Mouse (Mus musculus) lung, embryonic 15.5 days (tissue): ENCODE measurements around the gene Unc5b. TPM values are rescaled to one million over a fixed set of nuclear protein-coding genes. Genes with fewer than 3 reads are reported as not detected.

ENCODE experiments used
- ATAC-seq: fragments of 200-750 bp; cut with Nextera tagmentation; 2 replicates; pipeline ENCODE4 v1.8.0; 2017; ENCODE audit warnings: moderate number of reproducible peaks, borderline replicate concordance; ENCODE audit not compliant: low FRiP score, low TSS enrichment; ENCODE audit errors: extremely low read depth
- H3K27ac ChIP-seq: fragments of 300-500 bp; sonication (generic); 2 replicates; pipeline ENCODE4 v1.5.1; 2015; ENCODE audit warnings: moderate library complexity, mild to moderate bottlenecking, inconsistent platforms
- H3K27me3 ChIP-seq: fragments of 300-500 bp; sonication (generic); 2 replicates; pipeline ENCODE4 v1.6.1; 2015; ENCODE audit warnings: inconsistent platforms
- H3K36me3 ChIP-seq: fragments of 300-500 bp; sonication (generic); 2 replicates; pipeline ENCODE4 v1.6.1; 2015; ENCODE audit warnings: inconsistent platforms
- H3K4me1 ChIP-seq: fragments of 300-500 bp; sonication (generic); 2 replicates; pipeline ENCODE4 v1.6.1; 2015; ENCODE audit warnings: inconsistent platforms
- H3K4me2 ChIP-seq: fragments of 300-500 bp; sonication (generic); 2 replicates; pipeline ENCODE4 v1.6.1; 2015; ENCODE audit warnings: inconsistent platforms, mild to moderate bottlenecking, moderate library complexity
- H3K4me3 ChIP-seq: fragments of 300-500 bp; sonication (generic); 2 replicates; pipeline ENCODE4 v1.5.1; 2015; ENCODE audit warnings: mild to moderate bottlenecking, inconsistent platforms
- H3K9ac ChIP-seq: fragments of 300-500 bp; sonication (generic); 2 replicates; pipeline ENCODE4 v1.6.1; 2015; ENCODE audit warnings: inconsistent platforms
- H3K9me3 ChIP-seq: fragments of 300-500 bp; sonication (generic); 2 replicates; pipeline ENCODE4 v1.6.1; 2016; ENCODE audit warnings: inconsistent platforms
- WGBS: fragments of 180-500 bp; shearing (Covaris S2); methylation state at CpG from one replicate; pipeline ENCODE4 v1.1.7; 2015; 5-methylcytosine and 5-hydroxymethylcytosine counted together
- polyA plus RNA-seq: library from polyadenylated mRNA; unstranded; fragments of >200 nt; fragmentation: Nextera tagmentation; extraction: Ambion mirVana; gene quantifications from 2 replicates; pipeline ENCODE4 v1.2.1, GENCODE M21; 2015

Unc5b gene
- polyA plus RNA-seq, 1 experiment from 2014 or later, result 7.7 TPM

- H3K9ac ChIP-seq, result no peak overlapping the region; the same call in 1 of the 2 replicates
- H3K4me3 ChIP-seq, result peak overlapping the region; percentile 68
- H3K27me3 ChIP-seq, result peaks cover 44% of the 10 kb centered on the region
- WGBS, result 51% methylated on average over 6 of the region's 6 CpGs
- no peaks in the 10 kb centered on the region for H3K9me3 ChIP-seq
- no peaks in the 10 kb centered on the region for H3K36me3 ChIP-seq
- H3K4me2 ChIP-seq, result peak overlapping the region; percentile 94
- ATAC-seq, result no peak
- H3K4me1 ChIP-seq, result peaks cover 56% of the 10 kb centered on the region
- H3K27ac ChIP-seq, result no peak overlapping the region
These were observed 2.3 kb downstream of the Unc5b start for GRCm38 (mm10) chr10:60829071-60829470.

- Histone ChIP-seq H3K27me3 (peaks cover 39% of the 10 kb centered on the region), H3K36me3 (no peaks in the 10 kb centered on the region), H3K4me2 (peak overlapping the region; percentile 94), H3K4me1 (peaks cover 62% of the 10 kb centered on the region), H3K9me3 (no peaks in the 10 kb centered on the region), H3K27ac (no peak overlapping the region), H3K9ac (no peak overlapping the region), H3K4me3 (peak overlapping the region; percentile 68; the same call in 1 of the 2 replicates)
- 43% methylated on average over 17 of the region's 17 CpGs for WGBS
- ATAC-seq, result no peak
These were observed 3.3 kb downstream of the Unc5b start for GRCm38 (mm10) chr10:60827901-60828670.

- peaks cover 62% of the 10 kb centered on the region for H3K4me1 ChIP-seq
- peak overlapping the region; percentile 45 for H3K4me3 ChIP-seq
- no peak for ATAC-seq
- H3K36me3 ChIP-seq, result no peaks in the 10 kb centered on the region
- 20% methylated on average over 5 of the region's 5 CpGs for WGBS
- H3K9me3 ChIP-seq, result no peaks in the 10 kb centered on the region
- H3K27ac ChIP-seq, result no peak overlapping the region
- peak overlapping the region; percentile 94 for H3K4me2 ChIP-seq
- peaks cover 31% of the 10 kb centered on the region for H3K27me3 ChIP-seq
- peak overlapping the region; percentile 44 for H3K9ac ChIP-seq
These were observed 4.1 kb downstream of the Unc5b start for GRCm38 (mm10) chr10:60827266-60827665.

- Histone ChIP-seq H3K27me3 (peaks cover 28% of the 10 kb centered on the region), H3K4me2 (peak overlapping the region; percentile 94), H3K4me3 (peak overlapping the region; percentile 45), H3K9ac (peak overlapping the region; percentile 44), H3K36me3 (no peaks in the 10 kb centered on the region), H3K9me3 (no peaks in the 10 kb centered on the region), H3K4me1 (peaks cover 61% of the 10 kb centered on the region), H3K27ac (no peak overlapping the region)
- ATAC-seq, result no peak
- WGBS, result 5% methylated on average over 34 of the region's 34 CpGs
These were observed 4.7 kb downstream of the Unc5b start for GRCm38 (mm10) chr10:60826461-60827237.

- no peak overlapping the region for H3K9ac ChIP-seq
- H3K4me1 ChIP-seq, result peaks cover 61% of the 10 kb centered on the region
- 49% methylated on average over 6 of the region's 6 CpGs for WGBS
- no peak overlapping the region for H3K27ac ChIP-seq
- peaks cover 28% of the 10 kb centered on the region for H3K27me3 ChIP-seq
- no peak for ATAC-seq
- no peak overlapping the region for H3K4me3 ChIP-seq
- H3K9me3 ChIP-seq, result no peaks in the 10 kb centered on the region
- no peaks in the 10 kb centered on the region for H3K36me3 ChIP-seq
- peak overlapping the region; percentile 94; the same call in 1 of the 2 replicates for H3K4me2 ChIP-seq
These were observed 5.4 kb downstream of the Unc5b start for GRCm38 (mm10) chr10:60825955-60826354.

GRCm38 (mm10) chr10:60823744-60824143 is 7.6 kb downstream of the Unc5b start:
- H3K27ac ChIP-seq, result no peak overlapping the region

GRCm38 (mm10) chr10:60822641-60823425 is 8.5 kb downstream of the Unc5b start:
- 76% methylated on average over 17 of the region's 17 CpGs for WGBS
- no peaks in the 10 kb centered on the region for H3K36me3 ChIP-seq
- H3K9ac ChIP-seq, result no peak overlapping the region
- no peak overlapping the region for H3K4me3 ChIP-seq
- ATAC-seq, result no peak
- no peak overlapping the region for H3K27ac ChIP-seq
- no peaks in the 10 kb centered on the region for H3K9me3 ChIP-seq
- H3K27me3 ChIP-seq, result 0 out of 2 replicates have a peak, but pooled peaks cover 6% of the 10 kb centered on the region
- H3K4me1 ChIP-seq, result peaks cover 55% of the 10 kb centered on the region
- no peak overlapping the region for H3K4me2 ChIP-seq

More at GRCm38 (mm10) chr10:60823744-60824143, 7.6 kb downstream of the Unc5b start:
- Histone ChIP-seq H3K36me3 (no peaks in the 10 kb centered on the region), H3K27me3 (peaks cover 14% of the 10 kb centered on the region), H3K9me3 (no peaks in the 10 kb centered on the region), H3K9ac (no peak overlapping the region), H3K4me3 (no peak overlapping the region), H3K4me1 (peaks cover 60% of the 10 kb centered on the region), H3K4me2 (no peak overlapping the region)
- 43% methylated on average over 8 of the region's 8 CpGs for WGBS
- ATAC-seq, result no peak

- Histone ChIP-seq H3K4me2 (no peak overlapping the region), H3K27ac (0 out of 2 replicates have a peak overlapping the region, but pooled peaks have one; percentile 24), H3K9ac (no peak overlapping the region), H3K4me1 (peaks cover 55% of the 10 kb centered on the region), H3K9me3 (no peaks in the 10 kb centered on the region), H3K36me3 (no peaks in the 10 kb centered on the region), H3K4me3 (no peak overlapping the region), H3K27me3 (no peaks in the 10 kb centered on the region)
- 49% methylated on average over 7 of the region's 7 CpGs for WGBS
- no peak for ATAC-seq
These were observed 9.5 kb downstream of the Unc5b start for GRCm38 (mm10) chr10:60821736-60822358.

- Histone ChIP-seq H3K4me2 (no peak overlapping the region), H3K27ac (no peak overlapping the region), H3K9ac (no peak overlapping the region), H3K4me3 (no peak overlapping the region), H3K4me1 (peaks cover 55% of the 10 kb centered on the region), H3K9me3 (no peaks in the 10 kb centered on the region), H3K36me3 (no peaks in the 10 kb centered on the region), H3K27me3 (no peaks in the 10 kb centered on the region)
- ATAC-seq, result no peak
These were observed 10.1 kb downstream of the Unc5b start for GRCm38 (mm10) chr10:60821311-60821710.

- Histone ChIP-seq H3K27ac (no peak overlapping the region), H3K9ac (no peak overlapping the region), H3K9me3 (no peaks in the 10 kb centered on the region), H3K4me2 (no peak overlapping the region), H3K27me3 (no peaks in the 10 kb centered on the region), H3K36me3 (no peaks in the 10 kb centered on the region), H3K4me1 (peaks cover 56% of the 10 kb centered on the region), H3K4me3 (no peak overlapping the region)
- no peak for ATAC-seq
- WGBS, result 83% methylated on average over 11 of the region's 11 CpGs
These were observed 10.8 kb downstream of the Unc5b start for GRCm38 (mm10) chr10:60820552-60820951.

GRCm38 (mm10) chr10:60819654-60820192 is 11.7 kb downstream of the Unc5b start:
- H3K4me3 ChIP-seq, result no peak overlapping the region
- WGBS, result 72% methylated on average over 12 of the region's 12 CpGs
- no peak overlapping the region for H3K4me2 ChIP-seq
- peaks cover 65% of the 10 kb centered on the region for H3K4me1 ChIP-seq
- H3K27ac ChIP-seq, result no peak overlapping the region
- H3K27me3 ChIP-seq, result no peaks in the 10 kb centered on the region
- H3K9me3 ChIP-seq, result no peaks in the 10 kb centered on the region
- no peak for ATAC-seq
- H3K9ac ChIP-seq, result no peak overlapping the region
- no peaks in the 10 kb centered on the region for H3K36me3 ChIP-seq
